Mouse (Mus musculus): ENCODE measurements around the gene Wdr72.

DNA sequence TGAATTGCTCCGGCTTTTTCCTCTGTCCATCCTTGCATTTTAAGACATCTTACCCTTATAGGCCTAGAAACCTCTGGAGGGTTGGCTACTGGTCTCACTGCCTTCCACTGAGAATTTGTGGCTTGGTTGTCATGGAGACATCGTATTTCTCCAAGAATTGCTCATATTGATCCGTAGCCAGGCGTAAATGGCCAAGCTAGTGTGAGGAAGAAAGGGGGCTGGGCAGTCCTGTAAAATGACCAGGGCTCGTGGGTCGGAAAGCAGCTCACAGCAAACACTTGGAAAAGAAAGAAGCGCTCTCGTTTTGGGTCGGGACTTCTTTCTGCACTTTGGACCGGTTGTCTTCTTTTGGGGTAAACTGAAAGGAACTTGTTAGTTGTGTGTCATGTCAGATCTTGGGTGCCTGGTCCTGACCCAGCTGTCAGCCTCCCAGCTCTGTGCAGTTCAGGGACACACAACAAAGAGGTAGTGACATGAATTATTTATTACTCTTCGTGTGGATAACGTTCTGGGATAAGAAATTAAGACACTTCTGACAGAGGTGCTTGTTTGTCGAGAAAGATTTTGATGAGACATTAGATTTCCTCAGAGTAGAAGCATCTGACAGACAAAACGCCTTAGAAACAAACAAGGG lies 167.7 kb downstream of the Wdr72 start:
- TF ChIP-seq CTCF (IDR thresholded peaks at IDR 0.05; ENCODE audit: low read depth, low read length), result no peak
- no peak for TF ChIP-seq POLR2A (IDR thresholded peaks at IDR 0.05; ENCODE audit: borderline replicate concordance, low read depth, low read length)

Data from bone marrow macrophage, adult 2 months (primary cell).